Mouse (Mus musculus) hindbrain, embryonic 10.5 days (tissue): ENCODE data around the gene Mrtfa. TPM values are rescaled to one million over a fixed set of nuclear protein-coding genes. Genes with fewer than 3 reads are reported as not detected.
A peak's percentile ranks its signal among the peaks of the same experiment; 100 is the strongest.

Source experiments
- DNase-seq: peaks from one replicate; pipeline ENCODE4 v3.0.0-alpha.2; 2017; ENCODE audit warnings: low spot score
- H3K27ac ChIP-seq: fragments of 300-500 bp; sonication (generic); 2 replicates; pipeline ENCODE4 v1.5.1; 2016; ENCODE audit warnings: mild to moderate bottlenecking, moderate library complexity
- H3K27me3 ChIP-seq: fragments of 300-500 bp; sonication (generic); 2 replicates; pipeline ENCODE4 v1.6.1; 2016; ENCODE audit warnings: mild to moderate bottlenecking; ENCODE audit not compliant: poor library complexity, insufficient read depth, severe bottlenecking
- H3K36me3 ChIP-seq: fragments of 300-500 bp; sonication (generic); 2 replicates; pipeline ENCODE4 v1.6.1; 2016; ENCODE audit warnings: mild to moderate bottlenecking, moderate library complexity
- H3K4me1 ChIP-seq: fragments of 300-500 bp; sonication (generic); replicated peaks from 2 replicates; pipeline ENCODE4 v1.6.1; 2016; ENCODE audit warnings: mild to moderate bottlenecking
- H3K4me3 ChIP-seq: fragments of 300-500 bp; sonication (generic); 2 replicates; pipeline ENCODE4 v1.5.1; 2016; ENCODE audit warnings: mild to moderate bottlenecking, moderate library complexity
- H3K9me3 ChIP-seq: fragments of 300-500 bp; sonication (generic); 2 replicates; pipeline ENCODE4 v1.6.1; 2016; ENCODE audit warnings: mild to moderate bottlenecking, moderate library complexity
- WGBS: fragments of 180-500 bp; shearing (Covaris S2); methylation state at CpG from one replicate; pipeline ENCODE4 v1.1.7; 2016; 5-methylcytosine and 5-hydroxymethylcytosine counted together
- polyA plus RNA-seq: library from polyadenylated mRNA; unstranded; fragments of >200 nt; fragmentation: Nextera tagmentation; extraction: Ambion mirVana; gene quantifications from 2 replicates; pipeline ENCODE4 v1.2.1, GENCODE M21; 2016

Mrtfa gene
- polyA plus RNA-seq, 1 experiment from 2014 or later, result 31.3 TPM

DNA sequence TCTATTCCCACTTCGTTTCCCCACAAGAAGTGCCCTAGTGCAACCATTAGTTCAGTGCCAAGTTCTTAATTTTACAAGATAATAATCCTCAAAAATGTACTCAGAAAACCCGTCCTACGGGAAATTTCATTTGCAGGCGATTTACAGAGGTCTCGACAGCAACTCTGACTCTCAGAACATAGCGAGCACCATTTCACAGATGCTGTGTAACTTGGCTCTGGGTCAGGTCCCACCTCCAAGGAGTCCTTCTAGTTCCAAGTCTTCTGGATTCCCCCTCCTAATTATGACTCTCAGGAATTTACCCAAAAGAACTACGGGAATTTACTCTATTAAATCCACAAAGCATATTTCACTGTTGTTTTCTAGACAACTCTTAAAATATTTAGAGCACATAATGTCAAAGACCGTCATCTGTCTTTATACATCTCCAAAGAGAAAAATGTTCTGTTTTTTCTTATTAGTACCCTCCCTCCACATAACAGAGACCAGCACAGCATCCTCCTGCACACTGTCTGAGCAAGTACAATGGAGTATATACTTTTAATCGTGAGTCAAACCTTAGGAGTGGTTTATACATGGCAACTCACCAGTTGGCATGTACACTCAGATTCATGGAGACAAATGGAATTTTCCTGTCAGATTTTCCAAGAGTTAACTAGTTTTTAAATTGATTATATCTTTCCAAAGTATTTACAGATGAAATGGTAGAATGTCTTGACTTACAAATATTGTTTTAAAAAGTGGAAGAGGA, 25.8 kb downstream of the Mrtfa start:
- Histone ChIP-seq H3K9me3 (no peaks in the 10 kb centered on the region), H3K27me3 (no peaks in the 10 kb centered on the region), H3K4me3 (no peak overlapping the region), H3K4me1 (no peaks in the 10 kb centered on the region), H3K36me3 (no peaks in the 10 kb centered on the region), H3K27ac (no peak overlapping the region)
- 93% methylated on average over 9 of the region's 9 CpGs for WGBS
- DNase-seq, result no peak

DNA sequence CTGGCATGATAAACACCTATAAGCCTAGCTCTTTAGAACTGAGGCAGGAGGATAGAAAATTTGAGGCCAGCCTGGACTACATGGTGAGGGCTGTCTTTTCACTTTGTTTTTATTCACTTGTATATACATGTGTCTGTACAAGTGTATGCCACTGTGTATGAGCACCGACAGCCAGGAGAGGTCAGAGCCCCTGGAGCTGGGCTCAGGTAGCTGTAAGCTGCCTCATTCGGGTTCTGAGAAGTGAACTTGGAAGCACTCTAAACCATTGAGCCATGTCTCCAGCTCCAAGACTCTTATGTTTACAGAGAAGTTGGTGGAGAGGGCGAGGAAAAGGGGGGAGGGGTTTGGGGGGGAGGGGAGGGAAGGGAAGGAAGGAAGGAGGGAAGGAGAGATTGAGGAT, 29.0 kb downstream of the Mrtfa start:
- H3K36me3 ChIP-seq, result no peaks in the 10 kb centered on the region
- no peaks in the 10 kb centered on the region for H3K27me3 ChIP-seq
- H3K27ac ChIP-seq, result no peak overlapping the region
- H3K4me1 ChIP-seq, result no peaks in the 10 kb centered on the region
- no peak for DNase-seq
- H3K9me3 ChIP-seq, result no peaks in the 10 kb centered on the region
- WGBS, result 86% methylated on average over 3 of the region's 3 CpGs
- H3K4me3 ChIP-seq, result no peak overlapping the region

DNA sequence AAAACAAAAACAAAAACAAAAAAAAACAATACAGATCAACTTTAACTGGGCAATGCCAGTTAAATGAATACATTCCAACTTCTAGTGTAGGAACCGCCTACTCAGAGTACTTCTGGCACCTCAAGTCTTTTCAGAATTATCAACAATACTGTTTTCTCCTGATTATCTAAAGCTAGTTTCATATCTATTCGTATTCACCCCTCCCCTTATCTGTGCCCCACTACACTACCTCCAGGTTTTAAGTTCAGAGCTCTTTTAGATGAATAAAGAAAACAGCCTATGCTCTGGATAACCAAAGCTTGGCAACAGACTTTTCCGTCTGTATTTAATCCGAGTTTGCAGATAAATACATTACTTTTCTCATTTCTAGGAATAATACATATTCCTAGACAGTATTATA, 29.9 kb downstream of the Mrtfa start:
- Histone ChIP-seq H3K27me3 (no peaks in the 10 kb centered on the region), H3K4me3 (no peak overlapping the region), H3K4me1 (no peaks in the 10 kb centered on the region), H3K27ac (no peak overlapping the region), H3K9me3 (no peaks in the 10 kb centered on the region), H3K36me3 (no peaks in the 10 kb centered on the region)
- WGBS, result 95% methylated on average over 4 of the region's 4 CpGs
- no peak for DNase-seq

DNA sequence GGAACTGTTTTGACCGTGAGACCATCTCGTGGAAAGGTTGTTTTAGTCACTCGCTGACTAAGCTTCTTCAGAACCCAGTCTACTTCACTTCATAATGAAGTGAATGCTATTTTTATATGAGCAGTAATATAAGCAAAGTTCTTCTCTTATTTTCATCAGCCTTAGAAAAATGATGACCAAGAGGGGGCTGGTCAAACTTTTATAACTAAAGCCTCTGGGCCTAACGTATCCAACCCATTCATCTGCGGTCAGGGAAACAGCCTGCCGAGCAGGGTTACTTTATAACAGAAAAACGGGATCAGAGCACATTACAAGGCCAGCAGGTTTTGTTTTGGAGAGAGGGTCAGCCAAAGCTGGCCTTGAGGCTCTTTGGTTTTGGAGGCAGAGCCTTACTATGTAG, 31.3 kb downstream of the Mrtfa start:
- Histone ChIP-seq H3K4me3 (no peak overlapping the region), H3K36me3 (no peaks in the 10 kb centered on the region), H3K4me1 (no peaks in the 10 kb centered on the region), H3K27me3 (no peaks in the 10 kb centered on the region), H3K9me3 (no peaks in the 10 kb centered on the region), H3K27ac (no peak overlapping the region)
- no peak for DNase-seq
- WGBS, result 91% methylated on average over 7 of the region's 7 CpGs

DNA sequence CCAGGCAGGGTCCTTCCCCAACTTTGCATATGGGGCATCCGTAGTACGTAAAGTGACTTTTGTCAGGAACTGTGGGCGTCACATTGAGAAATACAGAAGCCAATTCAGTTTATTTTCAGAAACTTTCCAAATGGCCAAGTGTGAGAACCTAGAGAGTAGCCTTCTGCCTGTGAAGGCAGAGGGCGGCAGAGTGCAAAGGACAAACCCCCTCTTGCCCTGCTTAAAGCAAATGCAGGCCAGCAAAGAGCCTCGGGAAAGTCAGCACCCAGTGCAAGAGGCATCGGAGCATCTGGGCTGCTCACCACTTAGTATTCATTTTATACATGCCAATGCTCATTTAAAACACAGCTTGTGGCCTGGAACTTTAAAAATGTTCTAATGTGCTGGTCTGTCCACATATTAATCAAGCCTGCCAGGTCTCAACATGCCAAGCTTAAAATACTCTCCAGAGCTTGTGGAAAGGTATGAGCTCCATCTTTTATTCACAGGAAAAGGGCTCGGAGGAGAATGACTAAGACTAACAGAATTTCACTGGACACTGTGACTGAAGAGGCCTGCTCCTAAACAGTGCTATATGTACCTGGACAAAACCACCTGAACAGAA, 31.9 kb downstream of the Mrtfa start:
- H3K36me3 ChIP-seq, result no peaks in the 10 kb centered on the region
- H3K27ac ChIP-seq, result no peak overlapping the region
- H3K27me3 ChIP-seq, result no peaks in the 10 kb centered on the region
- DNase-seq, result no peak
- no peaks in the 10 kb centered on the region for H3K9me3 ChIP-seq
- H3K4me3 ChIP-seq, result no peak overlapping the region
- H3K4me1 ChIP-seq, result no peaks in the 10 kb centered on the region
- WGBS, result 84% methylated on average over 7 of the region's 7 CpGs

DNA sequence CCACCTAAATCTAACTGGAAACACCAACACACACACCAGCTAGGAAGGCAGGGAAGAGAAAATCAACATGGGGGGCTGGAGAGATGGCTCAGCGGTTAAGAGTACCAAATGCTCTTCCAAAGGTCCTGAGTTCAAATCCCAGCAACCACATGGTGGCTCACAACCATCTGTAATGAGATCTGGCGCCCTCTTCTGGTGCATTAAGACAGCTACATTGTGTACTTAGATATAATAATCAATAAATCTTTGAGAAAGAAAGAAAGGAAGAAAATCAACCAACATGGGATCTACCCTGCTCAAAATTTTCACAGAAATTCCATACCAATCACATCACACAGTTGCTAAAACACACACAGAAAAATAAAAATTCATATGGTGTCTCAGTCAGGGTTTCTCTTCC, 34.1 kb downstream of the Mrtfa start:
- Histone ChIP-seq H3K4me1 (no peaks in the 10 kb centered on the region), H3K27ac (no peak overlapping the region), H3K4me3 (no peak overlapping the region), H3K9me3 (no peaks in the 10 kb centered on the region), H3K36me3 (no peaks in the 10 kb centered on the region), H3K27me3 (no peaks in the 10 kb centered on the region)
- 77% methylated on average over 2 of the region's 2 CpGs for WGBS
- no peak for DNase-seq

DNA sequence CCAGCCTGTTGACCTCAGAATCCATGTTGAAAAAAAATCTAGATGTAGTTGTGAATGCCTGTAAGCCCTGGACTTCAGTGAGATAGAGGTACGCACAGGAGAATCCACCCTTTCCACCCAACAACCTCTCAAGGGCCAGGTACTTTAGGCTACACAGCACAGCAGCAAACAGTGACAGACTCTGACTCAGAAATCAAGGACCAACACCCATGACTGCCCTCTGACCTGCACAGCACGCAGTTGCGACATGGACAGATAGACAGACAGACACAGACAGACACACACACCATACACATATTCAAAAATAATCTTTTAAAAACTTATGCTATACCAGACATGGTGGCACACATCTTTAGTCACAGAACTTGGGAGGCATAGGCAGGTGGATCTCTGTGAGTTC, 34.7 kb downstream of the Mrtfa start:
- no peak for DNase-seq
- 94% methylated on average over 3 of the region's 3 CpGs for WGBS

DNA sequence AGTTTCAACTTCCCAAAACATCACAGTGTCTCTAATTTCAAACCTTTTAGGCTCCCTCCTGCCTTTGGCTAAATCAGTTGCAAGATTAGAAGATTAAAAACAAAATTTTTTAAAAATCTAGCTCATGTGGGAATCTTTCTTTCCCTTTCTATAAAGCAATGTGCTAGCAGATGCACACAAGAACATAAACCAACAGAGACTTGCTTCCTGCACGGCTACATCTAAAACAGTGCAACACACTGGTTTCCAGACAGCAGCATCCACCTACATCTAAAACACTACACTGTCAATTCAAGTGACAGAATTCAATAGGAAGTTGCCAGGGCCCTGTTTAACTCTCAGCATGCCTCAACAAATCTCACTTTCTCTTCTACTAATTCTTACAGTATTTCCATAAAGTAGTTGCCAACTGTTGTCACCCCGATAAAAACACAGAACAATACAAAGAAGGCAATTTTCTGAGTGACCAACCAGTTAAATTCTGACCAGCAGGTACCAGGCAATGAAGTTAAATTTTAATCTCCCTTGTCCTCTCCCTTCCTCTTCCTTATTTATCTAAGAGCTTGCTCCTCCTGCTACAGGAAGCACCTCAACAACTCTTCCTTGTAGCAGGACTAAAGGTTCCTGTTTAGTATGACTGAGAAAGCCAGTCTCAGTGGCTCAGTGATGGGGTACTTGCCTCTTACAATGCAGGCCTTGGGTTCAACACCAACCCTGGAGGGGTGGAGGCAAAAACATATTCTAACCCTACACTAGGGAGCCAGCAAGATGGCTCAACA, 35.5 kb downstream of the Mrtfa start:
- H3K4me3 ChIP-seq, result no peak overlapping the region
- H3K4me1 ChIP-seq, result no peaks in the 10 kb centered on the region
- H3K36me3 ChIP-seq, result no peaks in the 10 kb centered on the region
- H3K27me3 ChIP-seq, result no peaks in the 10 kb centered on the region
- 79% methylated on average over 2 of the region's 2 CpGs for WGBS
- DNase-seq, result no peak
- no peaks in the 10 kb centered on the region for H3K9me3 ChIP-seq
- no peak overlapping the region for H3K27ac ChIP-seq

More for the DNA sequence above, 34.7 kb downstream of the Mrtfa start:
- no peak overlapping the region for H3K27ac ChIP-seq
- H3K27me3 ChIP-seq, result no peaks in the 10 kb centered on the region
- no peaks in the 10 kb centered on the region for H3K4me1 ChIP-seq
- no peaks in the 10 kb centered on the region for H3K36me3 ChIP-seq
- no peak overlapping the region for H3K4me3 ChIP-seq
- no peaks in the 10 kb centered on the region for H3K9me3 ChIP-seq

DNA sequence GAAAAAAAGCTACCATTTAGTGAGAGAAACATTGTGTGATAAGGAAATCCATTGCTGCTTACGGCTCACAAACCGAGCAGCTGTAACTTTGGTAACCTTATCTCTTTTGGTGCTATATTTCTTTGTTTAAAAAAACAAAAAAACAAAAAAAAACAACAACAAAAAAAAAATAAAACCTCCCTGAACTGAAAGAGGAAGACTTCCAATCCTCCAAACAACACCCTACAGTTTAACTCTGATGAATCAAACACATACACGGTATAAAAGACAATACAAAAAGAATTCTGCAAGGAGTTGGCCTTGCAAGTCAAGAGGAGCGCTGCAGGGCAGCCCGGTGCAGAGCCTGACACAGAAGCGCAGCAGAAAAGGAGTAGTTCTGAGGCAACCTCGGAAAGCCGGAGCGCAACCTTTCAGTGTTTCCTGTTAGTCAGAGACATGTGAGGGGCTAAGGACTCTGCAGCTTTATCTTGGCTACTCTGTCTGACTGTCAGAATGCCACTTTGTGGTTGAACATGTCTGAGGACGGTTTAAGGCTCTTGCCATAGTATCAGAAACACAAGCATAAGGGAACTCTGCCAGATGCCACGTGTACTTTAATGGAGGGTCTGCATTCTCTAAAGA, 48.5 kb downstream of the Mrtfa start:
- 83% methylated on average over 11 of the region's 11 CpGs for WGBS

DNA sequence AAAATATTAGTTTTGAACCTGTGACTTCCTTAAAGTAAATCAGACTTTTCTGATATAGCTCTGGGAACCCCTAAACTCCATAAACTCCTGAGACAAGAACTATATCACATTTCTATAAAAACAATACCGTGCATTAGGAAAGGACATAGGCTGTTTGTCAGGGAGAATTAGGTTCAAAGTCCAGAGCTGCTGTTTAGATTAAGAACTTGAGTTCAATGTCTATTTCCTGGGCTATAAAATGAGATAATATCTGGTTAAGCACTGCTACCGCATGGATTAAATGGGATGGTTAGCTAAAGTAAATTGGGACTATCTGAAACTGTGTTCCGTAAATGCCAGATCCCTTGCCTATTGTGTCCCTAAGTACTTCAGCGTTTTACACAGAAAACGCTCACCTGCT, 50.6 kb downstream of the Mrtfa start:
- H3K27ac ChIP-seq, result no peak overlapping the region
- no peaks in the 10 kb centered on the region for H3K27me3 ChIP-seq
- no peak for DNase-seq
- no peak overlapping the region for H3K4me3 ChIP-seq
- WGBS, result 96% methylated on average over 5 of the region's 5 CpGs
- H3K4me1 ChIP-seq, result peaks cover 23% of the 10 kb centered on the region; the same call in 1 of the 2 replicates
- no peaks in the 10 kb centered on the region for H3K9me3 ChIP-seq
- H3K36me3 ChIP-seq, result no peaks in the 10 kb centered on the region

More for the DNA sequence above, 48.5 kb downstream of the Mrtfa start:
- 0 out of 2 replicates have a peak overlapping the region, but pooled peaks have one; percentile 29 for H3K27ac ChIP-seq
- no peaks in the 10 kb centered on the region for H3K36me3 ChIP-seq
- no peak overlapping the region for H3K4me3 ChIP-seq
- no peaks in the 10 kb centered on the region for H3K27me3 ChIP-seq
- H3K9me3 ChIP-seq, result no peaks in the 10 kb centered on the region
- no peak for DNase-seq
- peaks cover 23% of the 10 kb centered on the region; the same call in 1 of the 2 replicates for H3K4me1 ChIP-seq

DNA sequence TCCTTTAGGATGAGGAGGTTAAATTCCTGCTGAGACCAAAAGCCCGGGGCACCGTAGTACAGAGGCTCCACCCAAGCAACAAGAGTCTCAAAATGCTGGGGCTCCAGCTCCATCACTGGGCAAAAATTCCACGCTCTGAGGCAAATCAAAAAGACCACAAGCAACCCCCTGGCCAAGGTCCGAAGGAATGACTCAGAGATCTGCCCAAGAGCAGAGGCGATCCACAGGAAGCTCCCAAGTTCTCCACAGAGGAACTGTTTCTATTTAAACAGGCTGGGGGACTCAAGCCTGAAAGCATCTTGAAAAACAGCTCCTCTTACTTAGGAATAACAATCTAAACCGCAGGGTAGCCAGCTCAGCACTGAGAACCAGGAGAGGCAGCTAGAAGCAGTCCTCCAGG, 53.3 kb downstream of the Mrtfa start:
- Histone ChIP-seq H3K4me1 (peaks cover 19% of the 10 kb centered on the region; the same call in 1 of the 2 replicates), H3K36me3 (no peaks in the 10 kb centered on the region), H3K27ac (0 out of 2 replicates have a peak overlapping the region, but pooled peaks have one; percentile 9), H3K9me3 (no peaks in the 10 kb centered on the region), H3K4me3 (no peak overlapping the region), H3K27me3 (no peaks in the 10 kb centered on the region)
- DNase-seq, result peak; percentile 18
- WGBS, result 23% methylated on average over 6 of the region's 6 CpGs

DNA sequence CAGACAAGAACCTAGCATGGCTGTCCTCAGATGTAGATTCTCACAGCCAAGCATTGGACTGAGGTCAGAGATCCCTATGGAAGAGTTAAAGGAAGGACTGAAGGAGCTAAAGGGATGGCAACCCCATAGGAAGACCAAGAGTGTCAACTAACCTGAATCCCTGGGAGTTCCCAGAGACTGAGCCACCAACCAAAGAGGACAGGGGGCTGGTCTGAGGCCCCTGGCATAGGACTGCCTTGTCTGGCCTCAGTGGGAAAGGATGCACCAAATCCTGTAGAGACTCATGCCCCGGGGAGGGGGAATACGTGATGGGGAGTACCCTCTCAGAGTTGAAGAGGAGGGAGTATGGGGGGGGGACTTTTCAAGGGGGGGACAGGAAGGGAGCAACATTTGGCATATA, 56.8 kb downstream of the Mrtfa start:
- DNase-seq, result no peak
- Histone ChIP-seq H3K27me3 (no peaks in the 10 kb centered on the region), H3K36me3 (no peaks in the 10 kb centered on the region), H3K27ac (no peak overlapping the region), H3K4me1 (peaks cover 20% of the 10 kb centered on the region; the same call in 1 of the 2 replicates), H3K4me3 (no peak overlapping the region), H3K9me3 (no peaks in the 10 kb centered on the region)
- WGBS, result 97% methylated on average over 2 of the region's 2 CpGs
